Mouse (Mus musculus) thymus, postnatal 25 days (tissue): ENCODE measurements at regions not wholly inside any gene's neighbourhood (a gene's known extent, or its start where the extent isn't known, plus 50 kb on each side); places are given as distances from the start of the nearest gene placed in this dataset.

Experiments used
- DNase-seq: peaks from one replicate; pipeline ENCODE4 v3.0.0; 2022

DNA sequence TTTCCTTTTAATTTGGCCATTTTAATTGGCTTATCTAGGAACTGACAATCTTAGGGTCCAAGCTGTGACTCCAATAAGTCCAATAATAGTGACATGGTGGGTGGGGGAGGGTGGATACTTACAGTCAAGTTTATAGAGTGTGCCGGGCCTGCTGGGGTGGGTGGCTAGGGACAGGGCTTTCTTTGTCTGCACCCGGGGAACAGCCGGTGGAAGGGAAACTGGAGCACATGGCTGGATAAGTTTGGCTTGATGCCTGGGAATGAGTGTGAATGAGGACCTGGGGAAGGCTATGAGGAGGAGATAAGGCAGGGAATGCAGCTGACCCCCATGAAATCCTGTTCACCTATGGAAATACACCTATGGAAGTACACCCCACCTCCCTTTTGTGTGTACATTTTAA lies 81.7 kb upstream of the Cers4 start:
- no peak for DNase-seq

DNA sequence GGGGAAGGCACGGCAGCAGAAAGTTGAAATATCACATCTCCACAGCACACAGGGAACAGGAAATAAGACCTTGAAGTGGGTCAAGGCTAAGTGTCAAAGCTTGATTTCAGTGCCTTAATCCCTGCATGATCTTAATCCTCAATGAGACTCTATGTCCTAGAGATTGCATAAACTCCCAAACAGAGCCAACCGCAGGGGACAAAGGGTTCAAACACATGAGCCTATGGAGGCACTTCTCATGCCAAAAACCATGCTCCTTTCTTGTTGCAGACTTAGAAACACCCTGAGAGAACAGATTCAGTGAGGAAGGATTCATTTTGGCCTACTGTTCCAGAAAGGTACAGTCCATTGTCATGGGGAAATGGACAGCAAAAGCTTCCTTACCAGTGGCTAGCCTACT lies 81.0 kb upstream of the Cers4 start:
- no peak for DNase-seq

DNA sequence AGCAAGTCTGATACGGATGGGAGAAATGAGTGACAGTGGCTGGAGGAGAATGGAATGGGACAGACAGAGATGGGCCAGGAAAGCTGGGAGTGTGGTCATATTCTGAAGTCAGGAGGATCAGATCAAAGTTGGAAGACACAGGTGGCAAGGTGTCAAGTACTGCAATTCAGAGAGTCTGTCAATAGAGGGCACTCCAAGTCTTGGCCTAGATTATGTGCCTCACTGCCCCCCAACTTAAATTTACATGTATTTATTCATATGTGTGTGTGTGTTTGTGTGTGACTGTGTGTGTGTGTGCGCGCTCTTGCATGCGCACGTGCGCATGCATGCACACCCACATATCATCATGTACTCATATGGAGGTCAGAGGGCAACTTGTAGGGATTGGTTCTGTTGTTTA lies 79.6 kb upstream of the Cers4 start:
- peak; percentile 16 for DNase-seq

DNA sequence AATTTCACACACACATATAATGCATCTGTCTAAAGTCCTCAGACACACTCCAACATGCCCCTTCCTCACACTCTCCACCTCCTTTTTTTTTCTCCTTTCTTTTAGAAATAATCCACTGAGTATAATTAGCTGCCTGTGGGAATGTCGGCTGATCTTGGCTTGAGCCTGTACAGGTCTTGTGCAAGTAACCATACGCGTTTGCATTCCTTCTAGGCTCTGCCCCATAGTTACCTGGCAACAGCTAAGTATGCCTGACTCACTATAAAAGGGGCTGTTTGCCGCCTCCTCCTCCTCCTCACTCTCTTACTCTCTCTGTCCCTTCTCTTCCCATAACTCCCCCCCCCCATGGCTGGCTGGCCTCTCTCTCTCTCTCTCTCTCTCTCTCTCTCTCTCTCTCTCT lies 79.1 kb upstream of the Cers4 start:
- no peak for DNase-seq

DNA sequence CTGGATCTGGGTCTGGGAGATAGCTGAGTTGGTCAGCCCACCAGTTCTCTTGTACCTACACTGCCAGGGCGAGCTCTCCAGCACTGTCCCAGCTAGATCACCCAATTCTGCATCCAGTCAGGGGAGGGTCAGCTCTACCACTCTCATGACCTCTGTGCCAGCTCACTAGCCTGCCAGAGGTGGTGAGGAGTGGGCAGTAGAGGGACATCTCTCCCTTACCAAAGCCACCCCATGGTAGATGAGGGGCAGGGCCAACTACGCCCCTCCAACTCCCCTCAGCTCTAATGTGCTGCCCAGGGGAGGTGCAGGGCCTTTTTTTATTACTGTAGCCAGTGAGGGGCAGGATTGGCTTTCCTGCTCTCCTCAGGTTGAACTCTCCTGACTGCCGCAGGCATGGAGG lies 75.7 kb upstream of the Cers4 start:
- DNase-seq = no peak

DNA sequence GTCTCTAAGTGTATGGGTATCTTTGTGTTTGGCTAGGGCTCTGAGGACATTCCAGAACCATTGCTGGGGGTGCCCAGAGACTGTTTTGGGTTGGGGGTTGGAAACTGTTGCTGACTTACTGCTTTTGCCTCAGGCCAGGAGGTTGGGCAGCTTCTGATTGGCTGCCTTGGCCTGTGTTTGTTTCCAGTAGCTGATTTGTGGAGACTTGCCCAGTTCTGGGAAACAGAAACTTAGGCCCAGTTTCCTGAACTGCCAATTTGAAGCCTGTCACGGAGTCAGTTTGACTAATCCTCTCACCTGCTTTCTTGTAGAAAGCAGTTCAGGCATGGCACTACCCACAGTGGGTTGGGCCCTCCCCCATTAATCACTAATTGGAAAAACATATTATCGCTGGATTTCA lies 59.7 kb upstream of the Cers4 start:
- no peak for DNase-seq

DNA sequence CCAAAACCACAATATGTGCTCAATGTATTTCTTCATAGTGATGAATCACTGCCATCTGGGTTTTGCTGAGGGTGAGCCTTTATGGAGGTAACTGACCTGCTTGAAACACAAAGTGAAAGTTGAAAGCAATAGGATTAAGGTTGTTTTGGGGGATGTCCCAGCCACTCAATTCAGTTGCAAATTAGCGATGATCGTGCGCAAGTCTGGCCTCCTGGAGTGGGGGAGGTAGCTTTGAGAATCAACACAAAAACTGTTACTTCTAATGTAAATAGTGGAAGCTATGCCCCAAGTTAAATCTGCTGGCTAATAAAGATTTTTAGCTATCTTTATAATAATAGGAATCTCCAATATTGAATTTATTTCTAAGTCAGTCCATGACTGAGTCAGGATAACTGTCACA lies 56.3 kb upstream of the Cers4 start:
- no peak for DNase-seq
